Mouse (Mus musculus) ES-E14 (cell line): ENCODE data around the gene Pwwp2a. TPM values are rescaled to one million over a fixed set of nuclear protein-coding genes. Genes with fewer than 3 reads are reported as not detected.

Source experiments
- total RNA-seq: library from RNA; depleted of rRNA; stranded (reverse); fragments of 300-350 nt; gene quantifications from 2 replicates; pipeline ENCODE4 v1.2.3, GENCODE M21; 2012; rRNA removed

Gene Pwwp2a
- total RNA-seq, 1 experiment, result 30.2 TPM

Other genes with a start within 250 kb of the Pwwp2a start
- 23.5 and 28.8 TPM in 2 replicates for gene Slu7, start 248.3 kb upstream of the Pwwp2a start, total RNA-seq
- gene C1qtnf2, start 207.7 kb upstream of the Pwwp2a start, total RNA-seq, result not detected in 2 replicates
- gene Ccnjl, start 153.2 kb upstream of the Pwwp2a start, total RNA-seq, result 1.0 and 2.1 TPM in 2 replicates
- 0.49 and 0.63 TPM in 2 replicates for gene 4933415A04Rik, start 95.0 kb upstream of the Pwwp2a start, total RNA-seq
- 0.63 TPM in 1 of 2 replicates, not detected in the other for gene Fabp6, start 80.5 kb upstream of the Pwwp2a start, total RNA-seq
- gene Ttc1, start 66.0 kb downstream of the Pwwp2a start, total RNA-seq, result 38.5 and 58.5 TPM in 2 replicates
- gene Adra1b, start 219.2 kb downstream of the Pwwp2a start, total RNA-seq, result 0.11 and 0.71 TPM in 2 replicates